26 mouse cellular contexts compared by ENCODE assay signal in the genomic region with DNA sequence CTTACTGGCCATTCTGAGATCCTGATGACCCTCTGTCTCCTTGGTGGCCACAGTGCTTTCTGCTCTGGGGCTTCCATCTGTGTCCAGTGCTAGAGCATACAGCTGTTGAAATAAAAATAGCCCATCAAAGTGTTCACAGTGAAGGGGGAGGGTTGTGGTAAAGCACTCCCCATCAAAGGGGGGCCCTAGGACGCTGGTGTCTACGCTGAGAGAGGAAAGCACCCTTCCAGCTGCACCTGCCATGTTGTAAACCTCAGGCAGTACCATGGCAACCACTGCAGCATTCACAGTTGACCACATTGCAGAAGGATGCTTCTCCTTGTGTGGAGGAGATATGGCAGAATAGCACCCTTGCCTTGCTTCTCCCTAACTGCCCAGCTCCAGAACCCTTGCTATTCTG. TPM values are rescaled to one million over a fixed set of nuclear protein-coding genes. Genes with fewer than 3 reads are reported as not detected.
DNase-seq lines count a peak whose midpoint lies in the region; ATAC-seq and TF ChIP-seq lines count a peak whose summit lies in the region.
"Had no signal": no experiment of that assay in that cellular context is flagged by ENCODE, and none has a peak within 500 bp of the region (broad histone marks: within the 10 kb centered on the region; RNA-seq: fewer than 3 reads in every experiment).

No protein-coding gene starts in this region.

- peak; percentile 83 for ATAC-seq in common myeloid progenitor, adult 5-6 weeks (replicated peaks; ENCODE audit: low read depth, poor library complexity, severe bottlenecking)
- ATAC-seq in neutrophil, adult 5-6 weeks (ENCODE audit: extremely low read depth, insufficient number of reproducible peaks, low FRiP score, poor library complexity, severe bottlenecking) = peak; percentile 43; the same call in 1 of the 2 replicates
- ATAC-seq: CD4-positive, CD25-positive, alpha-beta regulatory T cell, adult 4 months; forebrain, embryonic 13.5 days; inflammation-experienced regulatory T-cells, adult 6 months; midbrain, embryonic 15.5 days had no signal

- intact Hi-C loops in gastrocnemius, adult 2 months (cut with DNase I) = no loop called here

- no peak overlapping the region for H3K27ac ChIP-seq in gastrocnemius, adult 2 months
- H3K27ac ChIP-seq: forebrain, embryonic 13.5 days; hindbrain, embryonic 13.5 days; kidney, postnatal 0 days; limb, embryonic 10.5 days; midbrain, embryonic 15.5 days had no signal

- no peak for TF ChIP-seq CTCF in gastrocnemius, adult 2 months (IDR thresholded peaks at IDR 0.05)

- DNase-seq in gastrocnemius, adult 2 months = peak; percentile 10
- DNase-seq in gastrocnemius, adult 18-20 months (ENCODE audit: low spot score) = no peak
- DNase-seq in thymus, postnatal 14 days = peak; percentile 77
- no peak for DNase-seq in embryo, embryonic 10.5 days (ENCODE audit: low spot score)
- no peak for DNase-seq in adrenal gland, adult 2 months
- DNase-seq in left cerebral cortex, adult 9 months (ENCODE audit: low spot score in 2 of 2) = no peak
- DNase-seq: adrenal gland, adult 8-10 months; cerebellum, adult 2 months; cerebellum, postnatal 25 days; gastrocnemius, postnatal 14 days; heart, adult 18-20 months; kidney, adult 2 months; liver; lung, postnatal 10 days; right cerebral cortex, adult 18-20 months had no signal

- H3K4me3 ChIP-seq in gastrocnemius, adult 2 months = no peak overlapping the region
- H3K4me3 ChIP-seq: forebrain, embryonic 13.5 days; heart, embryonic 12.5 days; hindbrain, embryonic 13.5 days; limb, embryonic 10.5 days; megakaryocyte, embryonic 14.5 days; midbrain, embryonic 15.5 days had no signal

RNA-seq across cellular contexts. Expression of a gene that starts 26.2 kb away (rescaled TPM):
- 10 to 100 TPM; 36.2 to 59.5 TPM for total RNA-seq in gastrocnemius, adult 2 months (2021)
- total RNA-seq in gastrocnemius, adult 18-20 months (2021) = 10 to 100 TPM; 46.9 to 47.9 TPM
- 1.0 and 2.4 TPM in 2 replicates for total RNA-seq in common myeloid progenitor, adult 5-6 weeks (2017)
- 18.5 and 20.6 TPM in 2 replicates for total RNA-seq in neutrophil, adult 5-6 weeks (2017)
- 10 to 100 TPM; 21.8 to 29.6 TPM for total RNA-seq in adrenal gland, adult 2 months (2021)
- polyA plus RNA-seq in adrenal gland, adult 2 months (2012; rRNA removed) = 7.6 and 9.5 TPM in 2 replicates

Comparison
In these comparisons a context has a peak if more than half of its experiments do, and no peak if none do; other contexts are left out.
1. DNase-seq: peak in gastrocnemius, adult 2 months (single experiment) and thymus, postnatal 14 days (single experiment); none in gastrocnemius, adult 18-20 months (single experiment), embryo, embryonic 10.5 days (single experiment), adrenal gland, adult 2 months (single experiment) and left cerebral cortex, adult 9 months (0 of 2).